Mouse (Mus musculus) forebrain, embryonic 12.5 days (tissue): ENCODE data around the gene Ggnbp2. TPM values are rescaled to one million over a fixed set of nuclear protein-coding genes. Genes with fewer than 3 reads are reported as not detected.

Source experiments
- microRNA-seq: library from miRNA; unstranded; fragments of <30 nt; microRNA quantifications from one replicate; pipeline ENCODE4, GENCODE M21; 2017
- polyA plus RNA-seq: library from polyadenylated mRNA; unstranded; fragments of >200 nt; fragmentation: Nextera tagmentation; extraction: Ambion mirVana; gene quantifications from 2 replicates; pipeline ENCODE4 v1.2.1, GENCODE M21; 2016

The Ggnbp2 gene
- polyA plus RNA-seq, 1 experiment from 2014 or later: 71.6 TPM

Small RNA genes lying within 50 kb of the gene (microRNA-seq; reads per million reads assigned to microRNA genes)
- not detected for gene Gm23564

Other genes with a start within 250 kb of the Ggnbp2 start
- gene Mrm1, start 51.3 kb downstream of the Ggnbp2 start, polyA plus RNA-seq: 10.5 and 10.7 TPM in 2 replicates
- gene Dhrs11, start 41.8 kb downstream of the Ggnbp2 start, polyA plus RNA-seq: 4.8 and 5.8 TPM in 2 replicates
- 8.3 and 9.7 TPM in 2 replicates for gene Myo19, start 9.3 kb upstream of the Ggnbp2 start, polyA plus RNA-seq
- gene Pigw, start 9.5 kb upstream of the Ggnbp2 start, polyA plus RNA-seq: 2.9 and 3.5 TPM in 2 replicates
- 65.9 and 67.6 TPM in 2 replicates for gene Znhit3, start 45.5 kb upstream of the Ggnbp2 start, polyA plus RNA-seq
- 1.4 and 1.6 TPM in 2 replicates for gene Car4, start 87.0 kb upstream of the Ggnbp2 start, polyA plus RNA-seq